Mouse (Mus musculus): Measurements from ENCODE around the gene Npm1.

Gene Npm1

GRCm38 (mm10) chr11:33179802-33180201 lies 16.8 kb upstream of the Npm1 start:
- DNase-seq, result no peak

- DNase-seq, result no peak
Measured at GRCm38 (mm10) chr11:33176525-33177245, 13.7 kb upstream of the Npm1 start.

- DNase-seq, result no peak
Measured at GRCm38 (mm10) chr11:33175768-33176167, 12.8 kb upstream of the Npm1 start.

- DNase-seq, result no peak
Measured at GRCm38 (mm10) chr11:33170489-33170888, 7.5 kb upstream of the Npm1 start.

- DNase-seq, result peak; percentile 72
Measured at GRCm38 (mm10) chr11:33162211-33162997, 602 bp downstream of the Npm1 start.

- no peak for DNase-seq
Measured at GRCm38 (mm10) chr11:33159741-33160140, 3.3 kb downstream of the Npm1 start.

GRCm38 (mm10) chr11:33157453-33158196 lies 5.4 kb downstream of the Npm1 start:
- no peak for DNase-seq

- no peak for DNase-seq
Measured at GRCm38 (mm10) chr11:33156436-33157015, 6.5 kb downstream of the Npm1 start.

- no peak for DNase-seq
Measured at GRCm38 (mm10) chr11:33154459-33154858, 8.5 kb downstream of the Npm1 start.

- DNase-seq, result no peak
Measured at GRCm38 (mm10) chr11:33152997-33153396, 10.0 kb downstream of the Npm1 start.

- no peak for DNase-seq
Measured at GRCm38 (mm10) chr11:33151780-33152145, 11.2 kb downstream of the Npm1 start.

- DNase-seq, result no peak
Measured at GRCm38 (mm10) chr11:33151128-33151779, 11.8 kb downstream of the Npm1 start.

GRCm38 (mm10) chr11:33150364-33150763 lies 12.6 kb downstream of the Npm1 start:
- DNase-seq, result no peak

GRCm38 (mm10) chr11:33149453-33149852 lies 13.6 kb downstream of the Npm1 start:
- DNase-seq, result no peak

- no peak for DNase-seq
Measured at GRCm38 (mm10) chr11:33149088-33149436, 13.9 kb downstream of the Npm1 start.

GRCm38 (mm10) chr11:33148338-33149087 lies 14.5 kb downstream of the Npm1 start:
- peak; percentile 81 for DNase-seq

- no peak for DNase-seq
Measured at GRCm38 (mm10) chr11:33147572-33148337, 15.3 kb downstream of the Npm1 start.

GRCm38 (mm10) chr11:33147171-33147571 lies 15.8 kb downstream of the Npm1 start, which contains the start of gene Fgf18:
TSS of gene Fgf18 (minus strand) at chr11:33147400.
- DNase-seq, result no peak

GRCm38 (mm10) chr11:33146651-33147131 lies 16.3 kb downstream of the Npm1 start:
- DNase-seq, result peak; percentile 39

- peak; percentile 64 for DNase-seq
Measured at GRCm38 (mm10) chr11:33146143-33146497, 16.9 kb downstream of the Npm1 start.
